Mouse (Mus musculus) limb, embryonic 14.5 days (tissue): ENCODE data around the gene Fam187b. TPM values are rescaled to one million over a fixed set of nuclear protein-coding genes. Genes with fewer than 3 reads are reported as not detected.

Experiments
- ATAC-seq: fragments of 200-750 bp; cut with Nextera tagmentation; 2 replicates; pipeline ENCODE4 v1.8.0; 2017; ENCODE audit warnings: low read depth, moderate number of reproducible peaks, moderate TSS enrichment; ENCODE audit not compliant: low FRiP score
- DNase-seq: peaks from one replicate; pipeline ENCODE4 v3.0.0-alpha.2; 2015; ENCODE audit warnings: low spot score
- H3K27ac ChIP-seq: fragments of 300-500 bp; sonication (generic); replicated peaks from 2 replicates; pipeline ENCODE4 v1.5.1; 2014; ENCODE audit warnings: low read depth, mild to moderate bottlenecking, low read length, moderate library complexity, mixed read lengths
- H3K27me3 ChIP-seq: fragments of 300-500 bp; sonication (generic); 2 replicates; pipeline ENCODE4 v1.6.1; 2014; ENCODE audit warnings: low read length, mixed read lengths; ENCODE audit not compliant: control insufficient read depth, insufficient read depth
- H3K36me3 ChIP-seq: fragments of 300-500 bp; sonication (generic); 2 replicates; pipeline ENCODE4 v1.6.1; 2014; ENCODE audit warnings: mild to moderate bottlenecking, low read length, moderate library complexity, mixed read lengths; ENCODE audit not compliant: control insufficient read depth, insufficient read depth
- H3K4me1 ChIP-seq: fragments of 300-500 bp; sonication (generic); 2 replicates; pipeline ENCODE4 v1.6.1; 2014; ENCODE audit warnings: antibody characterized with exemption, low read length, mixed read lengths; ENCODE audit not compliant: control insufficient read depth, insufficient read depth
- H3K4me2 ChIP-seq: fragments of 300-500 bp; sonication (generic); replicated peaks from 2 replicates; pipeline ENCODE4 v1.6.1; 2014; ENCODE audit warnings: low read depth, mild to moderate bottlenecking, low read length, moderate library complexity; ENCODE audit not compliant: severe bottlenecking
- H3K4me3 ChIP-seq: fragments of 300-500 bp; sonication (generic); replicated peaks from 2 replicates; pipeline ENCODE4 v1.5.1; 2014; ENCODE audit warnings: low read length
- H3K9ac ChIP-seq: fragments of 300-500 bp; sonication (generic); 2 replicates; pipeline ENCODE4 v1.6.1; 2014; ENCODE audit warnings: mild to moderate bottlenecking, low read depth, low read length, moderate library complexity; ENCODE audit not compliant: severe bottlenecking
- H3K9me3 ChIP-seq: fragments of 300-500 bp; sonication (generic); 2 replicates; pipeline ENCODE4 v1.6.1; 2016; ENCODE audit warnings: low read length; ENCODE audit not compliant: control insufficient read depth
- POLR2A ChIP-seq: fragments of 200-500 bp; IDR thresholded peaks from 2 replicates; pipeline ENCODE4 v1.8.0; 2012; ENCODE audit warnings: inconsistent platforms, mild to moderate bottlenecking, moderate library complexity, borderline replicate concordance; ENCODE audit not compliant: insufficient read depth, insufficient read length; ENCODE audit errors: extremely low read depth
- WGBS: fragments of 180-500 bp; shearing (Covaris S2); extraction: QIAGEN DNeasy Blood & Tissue Kit; methylation state at CpG from one replicate; pipeline ENCODE4 v1.1.7; 2014; 5-methylcytosine and 5-hydroxymethylcytosine counted together
- polyA plus RNA-seq, 2 experiments: library from polyadenylated mRNA; depleted of rRNA in 1 of 2; stranded (reverse) in 1 of 2; unstranded in 1 of 2; fragments of >200 nt; fragmentation: Nextera tagmentation in 1 of 2; extraction: Ambion mirVana in 1 of 2; gene quantifications; 2 replicates each; pipeline versions ENCODE4 v1.2.1 to v1.2.3; 2012 to 2014

Gene Fam187b
- polyA plus RNA-seq, 2 experiments: 1.1 to 1.4 TPM

GRCm38 (mm10) chr7:30952441-30953265, 20.9 kb upstream of the Fam187b start:
- no peak for ATAC-seq

GRCm38 (mm10) chr7:30953459-30953858, 20.1 kb upstream of the Fam187b start:
- Histone ChIP-seq H3K27ac (no peak overlapping the region), H3K4me2 (no peak overlapping the region), H3K9me3 (no peaks in the 10 kb centered on the region), H3K36me3 (peaks cover 68% of the 10 kb centered on the region), H3K27me3 (no peaks in the 10 kb centered on the region), H3K4me3 (no peak overlapping the region), H3K4me1 (peaks cover 11% of the 10 kb centered on the region), H3K9ac (no peak overlapping the region)
- DNase-seq: no peak
- 88% methylated on average over 6 of the region's 6 CpGs for WGBS
- no peak for TF ChIP-seq POLR2A
- no peak for ATAC-seq

More at GRCm38 (mm10) chr7:30952441-30953265, 20.9 kb upstream of the Fam187b start:
- H3K36me3 ChIP-seq: peaks cover 63% of the 10 kb centered on the region
- peaks cover 7% of the 10 kb centered on the region; the same call in 1 of the 2 replicates for H3K4me1 ChIP-seq
- H3K4me3 ChIP-seq: no peak overlapping the region
- no peak overlapping the region for H3K9ac ChIP-seq
- H3K4me2 ChIP-seq: no peak overlapping the region
- 90% methylated on average over 16 of the region's 16 CpGs for WGBS
- no peaks in the 10 kb centered on the region for H3K9me3 ChIP-seq
- DNase-seq: no peak
- no peaks in the 10 kb centered on the region for H3K27me3 ChIP-seq
- TF ChIP-seq POLR2A: no peak
- no peak overlapping the region for H3K27ac ChIP-seq

GRCm38 (mm10) chr7:30954036-30954435, 19.6 kb upstream of the Fam187b start:
- H3K9me3 ChIP-seq: no peaks in the 10 kb centered on the region
- no peak overlapping the region for H3K9ac ChIP-seq
- peaks cover 12% of the 10 kb centered on the region for H3K4me1 ChIP-seq
- TF ChIP-seq POLR2A: no peak
- WGBS: 85% methylated on average over 3 of the region's 3 CpGs
- no peaks in the 10 kb centered on the region for H3K27me3 ChIP-seq
- DNase-seq (no peak), ATAC-seq (no peak)
- H3K4me2 ChIP-seq: no peak overlapping the region
- peaks cover 70% of the 10 kb centered on the region for H3K36me3 ChIP-seq
- H3K27ac ChIP-seq: no peak overlapping the region
- no peak overlapping the region for H3K4me3 ChIP-seq

GRCm38 (mm10) chr7:30954971-30955520, 18.5 kb upstream of the Fam187b start:
- Histone ChIP-seq H3K4me1 (peaks cover 12% of the 10 kb centered on the region), H3K4me3 (peak overlapping the region; percentile 96), H3K27me3 (no peaks in the 10 kb centered on the region), H3K9me3 (no peaks in the 10 kb centered on the region), H3K9ac (peak overlapping the region; percentile 99), H3K36me3 (peaks cover 70% of the 10 kb centered on the region), H3K4me2 (peak overlapping the region; percentile 77), H3K27ac (no peak overlapping the region)
- WGBS: 90% methylated on average over 12 of the region's 12 CpGs
- no peak for ATAC-seq
- TF ChIP-seq POLR2A: no peak
- DNase-seq: no peak

GRCm38 (mm10) chr7:30955584-30956356, 17.8 kb upstream of the Fam187b start:
- DNase-seq: peak; percentile 90
- ATAC-seq: peak; percentile 75
- H3K4me1 ChIP-seq: peaks cover 12% of the 10 kb centered on the region
- peaks cover 65% of the 10 kb centered on the region for H3K36me3 ChIP-seq
- no peaks in the 10 kb centered on the region for H3K9me3 ChIP-seq
- peak; percentile 39; the same call in 1 of the 2 replicates for TF ChIP-seq POLR2A
- H3K27ac ChIP-seq: peak overlapping the region; percentile 97
- H3K27me3 ChIP-seq: no peaks in the 10 kb centered on the region
- H3K9ac ChIP-seq: peak overlapping the region; percentile 99
- peak overlapping the region; percentile 77 for H3K4me2 ChIP-seq
- 2% methylated on average over 34 of the region's 64 CpGs for WGBS
- peak overlapping the region; percentile 96 for H3K4me3 ChIP-seq
